Mouse (Mus musculus) liver, embryonic 14.5 days (tissue): ENCODE results near the gene Lpp. TPM values are rescaled to one million over a fixed set of nuclear protein-coding genes. Genes with fewer than 3 reads are reported as not detected.

ENCODE experiments used
- ATAC-seq: fragments of 200-750 bp; cut with Nextera tagmentation; 2 replicates; pipeline ENCODE4 v1.8.0; 2017; ENCODE audit warnings: moderate number of reproducible peaks, mild to moderate bottlenecking, moderate library complexity; ENCODE audit not compliant: insufficient read depth
- DNase-seq, 3 experiments: peaks; one replicate each; pipeline ENCODE4 v3.0.0-alpha.2; 2012 to 2013; ENCODE audit warnings: low read depth in 3 of 3, low spot score in 3 of 3
- H3K27ac ChIP-seq: fragments of 300-500 bp; sonication (generic); 2 replicates; pipeline ENCODE4 v1.5.1; 2014; ENCODE audit warnings: moderate library complexity, mild to moderate bottlenecking, control low read depth, inconsistent platforms
- H3K27me3 ChIP-seq: fragments of 300-500 bp; sonication (generic); 2 replicates; pipeline ENCODE4 v1.6.1; 2014; ENCODE audit warnings: mild to moderate bottlenecking, low read length, moderate library complexity; ENCODE audit not compliant: control insufficient read depth, insufficient read depth
- H3K36me3 ChIP-seq: fragments of 300-500 bp; sonication (generic); replicated peaks from 2 replicates; pipeline ENCODE4 v1.6.1; 2014; ENCODE audit warnings: low read depth; ENCODE audit not compliant: control insufficient read depth, insufficient read depth
- H3K4me1 ChIP-seq, 2 experiments: fragments of 200-500 bp in 1 of 2; fragments of 300-500 bp in 1 of 2; sonication (generic) in 1 of 2; replicated peaks; 2 replicates each; pipeline ENCODE4 v1.6.1; 2012 to 2014; ENCODE audit warnings: antibody characterized with exemption in 1 of 2, inconsistent platforms in 1 of 2, low read length in 1 of 2; ENCODE audit not compliant: control insufficient read depth in 2 of 2, insufficient read depth in 2 of 2
- H3K4me2 ChIP-seq: fragments of 300-500 bp; sonication (generic); 2 replicates; pipeline ENCODE4 v1.6.1; 2014; ENCODE audit warnings: low read depth, mild to moderate bottlenecking, control low read depth, moderate library complexity
- H3K4me3 ChIP-seq, 2 experiments: fragments of 200-500 bp in 1 of 2; fragments of 300-500 bp in 1 of 2; sonication (generic) in 1 of 2; 2 replicates each; pipeline ENCODE4 v1.5.1; 2012 to 2014; ENCODE audit warnings: low read depth in 2 of 2, low read length in 2 of 2, mild to moderate bottlenecking in 2 of 2, control low read depth in 1 of 2, inconsistent platforms in 1 of 2, moderate library complexity in 1 of 2; ENCODE audit not compliant: insufficient read depth in 1 of 2
- H3K9ac ChIP-seq: fragments of 300-500 bp; sonication (generic); replicated peaks from 2 replicates; pipeline ENCODE4 v1.6.1; 2014; ENCODE audit warnings: mild to moderate bottlenecking, control low read depth, moderate library complexity
- H3K9me3 ChIP-seq: fragments of 300-500 bp; sonication (generic); 2 replicates; pipeline ENCODE4 v1.6.1; 2016; ENCODE audit warnings: low read length, mixed read lengths; ENCODE audit not compliant: control insufficient read depth
- CTCF ChIP-seq: IDR thresholded peaks from 2 replicates; pipeline ENCODE4 v1.5.1; 2016; ENCODE audit warnings: antibody characterized with exemption, low read depth, control low read depth
- EP300 ChIP-seq: IDR thresholded peaks from 2 replicates; pipeline ENCODE4 v1.6.1; 2016; ENCODE audit warnings: antibody characterized with exemption, low read depth
- WGBS: fragments of 180-500 bp; shearing (Covaris S2); extraction: QIAGEN DNeasy Blood & Tissue Kit; methylation state at CpG from one replicate; pipeline ENCODE4 v1.1.7; 2014; ENCODE audit not compliant: insufficient replicate concordance; 5-methylcytosine and 5-hydroxymethylcytosine counted together
- polyA plus RNA-seq, 2 experiments: library from polyadenylated mRNA; depleted of rRNA in 1 of 2; stranded (reverse) in 1 of 2; unstranded in 1 of 2; fragments of >200 nt; fragmentation: Nextera tagmentation in 1 of 2; extraction: Ambion mirVana in 1 of 2; gene quantifications; 2 replicates each; pipeline versions ENCODE4 v1.2.1 to v1.2.3; 2012 to 2014

Lpp gene
- polyA plus RNA-seq, 2 experiments, result 1.4 to 4.3 TPM

- Histone ChIP-seq H3K4me2 (no peak overlapping the region), H3K9ac (no peak overlapping the region), H3K27ac (no peak overlapping the region), H3K27me3 (no peaks in the 10 kb centered on the region), H3K4me3 (no peak overlapping the region), H3K4me1 (0 out of 4 replicates have a peak, but pooled peaks cover 0 to 2% of the 10 kb centered on the region in 2 experiments), H3K9me3 (no peaks in the 10 kb centered on the region), H3K36me3 (no peaks in the 10 kb centered on the region)
- TF ChIP-seq EP300 (no peak), CTCF (no peak)
- no peak for ATAC-seq
- 69% methylated on average over 4 of the region's 4 CpGs for WGBS
- no peak for DNase-seq
Observed at GRCm38 (mm10) chr16:24643024-24643635, 249.8 kb downstream of the Lpp start.

GRCm38 (mm10) chr16:24644154-24644553 is 250.8 kb downstream of the Lpp start:
- H3K27ac ChIP-seq, result no peak overlapping the region
- DNase-seq (no peak), ATAC-seq (no peak)
- TF ChIP-seq EP300, result no peak
- no peak for TF ChIP-seq CTCF
- H3K4me1 ChIP-seq, result 0 out of 4 replicates have a peak, but pooled peaks cover 0 to 2% of the 10 kb centered on the region in 2 experiments
- 66% methylated on average over 8 of the region's 8 CpGs for WGBS
- H3K4me3 ChIP-seq, result no peak overlapping the region
- no peak overlapping the region for H3K4me2 ChIP-seq
- H3K9ac ChIP-seq, result no peak overlapping the region
- no peaks in the 10 kb centered on the region for H3K36me3 ChIP-seq
- no peaks in the 10 kb centered on the region for H3K9me3 ChIP-seq
- H3K27me3 ChIP-seq, result no peaks in the 10 kb centered on the region

- DNase-seq (no peak), ATAC-seq (no peak)
- Histone ChIP-seq H3K4me2 (no peak overlapping the region), H3K9ac (no peak overlapping the region), H3K9me3 (no peaks in the 10 kb centered on the region), H3K27ac (no peak overlapping the region), H3K4me1 (0 out of 4 replicates have a peak, but pooled peaks cover 0 to 2% of the 10 kb centered on the region in 2 experiments), H3K4me3 (no peak overlapping the region), H3K27me3 (no peaks in the 10 kb centered on the region), H3K36me3 (no peaks in the 10 kb centered on the region)
- WGBS, result 52% methylated on average over 4 of the region's 4 CpGs
- no peak for TF ChIP-seq CTCF
- no peak for TF ChIP-seq EP300
Observed at GRCm38 (mm10) chr16:24644760-24645406, 251.6 kb downstream of the Lpp start.

- no peak for TF ChIP-seq EP300
- no peak for TF ChIP-seq CTCF
- 54% methylated on average over 6 of the region's 6 CpGs for WGBS
Observed at GRCm38 (mm10) chr16:24645906-24646603, 252.7 kb downstream of the Lpp start.

More at GRCm38 (mm10) chr16:24645906-24646603, 252.7 kb downstream of the Lpp start:
- no peaks in the 10 kb centered on the region for H3K36me3 ChIP-seq
- H3K9ac ChIP-seq, result no peak overlapping the region
- H3K4me2 ChIP-seq, result no peak overlapping the region
- DNase-seq (no peak), ATAC-seq (no peak)
- no peak overlapping the region for H3K27ac ChIP-seq
- no peaks in the 10 kb centered on the region for H3K4me1 ChIP-seq
- H3K27me3 ChIP-seq, result no peaks in the 10 kb centered on the region
- no peaks in the 10 kb centered on the region for H3K9me3 ChIP-seq
- no peak overlapping the region for H3K4me3 ChIP-seq
